Mouse (Mus musculus): ENCODE data around the gene Pds5a.
"Not testable (repeated sequence)": the region's sequence is repeated elsewhere in the genome, so short reads cannot be mapped to it uniquely, and the experiment has no call there.

Gene Pds5a

DNA sequence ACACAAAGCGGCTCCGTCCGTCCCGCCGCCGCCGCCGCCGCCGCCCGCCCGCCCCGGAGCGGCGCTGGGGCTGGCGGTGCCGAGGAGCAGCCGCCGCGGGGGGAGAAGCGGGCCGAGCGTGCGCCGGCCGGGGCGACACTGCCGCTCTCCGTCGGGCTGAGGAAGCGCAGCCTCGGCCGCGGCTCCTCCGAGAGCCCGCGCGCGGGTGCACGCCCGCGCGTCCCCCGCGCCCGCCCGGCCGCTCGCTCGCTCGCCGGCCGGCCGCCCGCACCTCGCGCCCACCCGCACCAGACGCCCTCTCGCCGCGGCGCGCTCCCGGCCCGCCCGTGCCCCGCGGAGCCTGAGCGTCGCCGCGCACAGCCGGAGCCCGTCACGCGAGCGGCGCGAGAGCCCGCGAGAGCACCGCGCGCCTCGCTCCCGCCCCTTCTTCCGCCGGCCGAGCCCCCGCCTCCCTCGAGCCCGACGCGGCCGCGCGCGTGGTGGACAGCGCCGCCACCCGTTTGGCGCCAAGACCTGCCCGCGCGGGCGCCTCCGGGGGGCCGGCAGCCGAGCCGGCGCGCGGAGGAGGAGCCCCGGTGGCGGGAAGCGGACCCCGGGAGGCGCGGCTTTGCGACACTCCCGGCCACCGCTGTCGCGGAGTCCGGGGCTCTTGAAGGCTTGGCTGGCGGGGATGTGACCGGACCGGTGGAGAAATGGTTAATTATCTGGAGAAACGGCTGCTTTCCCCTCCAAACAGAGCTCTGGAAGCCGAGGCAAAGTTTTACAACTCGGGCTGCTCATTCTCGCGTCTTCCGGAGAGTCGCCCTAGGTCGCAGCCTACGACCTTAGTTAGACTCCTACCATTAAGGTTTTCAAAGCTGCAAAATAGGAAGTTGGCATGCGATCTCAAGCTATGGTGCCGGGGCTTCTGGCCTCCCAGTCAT lies at the start of gene Pds5a:
Pds5a (minus strand) TSS at position 438 of the 923 bp plus-strand sequence.
- peak; percentile 99 for DNase-seq

- no peak for DNase-seq
Observed at GRCm38 (mm10) chr5:65746908-65747307, 48.8 kb upstream of the Pds5a start.

- DNase-seq = no peak
Observed at GRCm38 (mm10) chr5:65739366-65739765, 41.3 kb upstream of the Pds5a start.

DNA sequence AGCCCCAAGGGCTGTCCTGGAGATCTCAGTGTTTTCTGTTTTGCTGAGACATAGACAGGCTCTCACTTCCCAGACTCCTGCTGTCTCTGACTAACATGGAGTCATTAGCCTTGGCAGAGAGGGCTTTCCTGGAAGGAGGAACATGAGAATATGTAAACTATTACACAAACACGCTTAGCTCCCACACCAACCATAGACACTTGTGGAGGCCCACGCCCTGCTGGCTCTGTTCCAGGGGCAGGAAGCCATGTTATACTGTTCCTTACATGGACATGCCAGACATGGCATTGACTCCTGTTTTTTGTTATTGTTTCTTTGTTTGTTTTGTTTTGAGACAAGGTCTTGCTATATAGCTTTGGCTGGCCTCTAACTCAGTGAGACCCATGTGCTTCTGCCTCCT lies 37.5 kb upstream of the Pds5a start:
- DNase-seq = no peak

- peak; percentile 98 for DNase-seq
Observed at GRCm38 (mm10) chr5:65731173-65732007, 33.3 kb upstream of the Pds5a start.

- peak; percentile 99 for DNase-seq
Observed at GRCm38 (mm10) chr5:65724311-65725054, 26.4 kb upstream of the Pds5a start.

DNA sequence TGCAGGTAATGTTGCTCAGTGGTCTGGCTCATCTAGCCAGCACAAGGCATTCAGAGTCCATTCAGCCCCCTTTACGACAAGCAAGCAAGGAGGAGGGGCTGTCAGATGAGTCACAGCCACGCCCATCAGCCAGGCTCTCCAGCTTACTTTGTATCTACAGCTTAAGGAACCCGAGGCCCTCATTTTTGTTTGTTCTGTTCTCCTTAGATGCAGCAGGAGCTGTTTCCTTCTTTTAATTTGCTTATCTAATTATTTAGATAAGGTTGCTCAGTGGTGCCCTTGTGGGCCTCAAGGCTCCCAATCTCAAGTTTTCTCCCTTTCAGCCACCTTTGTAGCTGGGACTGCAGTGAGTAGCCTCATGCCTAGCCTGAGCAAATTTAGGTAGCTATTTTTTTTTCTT lies 20.3 kb upstream of the Pds5a start:
- no peak for DNase-seq

DNA sequence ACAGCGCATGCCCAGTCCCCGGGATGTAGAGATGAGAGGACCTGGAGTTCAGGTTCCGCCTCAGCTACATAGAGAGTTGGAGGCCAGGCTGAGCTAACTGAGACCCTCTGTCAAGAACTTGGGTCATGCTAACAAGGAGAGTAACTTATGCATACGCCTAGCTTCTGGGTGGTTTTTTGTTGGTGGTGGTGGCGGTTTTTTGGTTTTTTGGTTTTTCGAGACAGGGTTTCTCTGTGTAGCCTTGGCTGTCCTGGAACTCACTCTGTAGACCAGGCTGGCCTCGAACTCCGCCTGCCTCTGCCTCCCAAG lies 19.8 kb upstream of the Pds5a start:
- not testable (repeated sequence) for DNase-seq

GRCm38 (mm10) chr5:65717063-65717902 lies 19.2 kb upstream of the Pds5a start:
- peak; percentile 88 for DNase-seq

- no peak for DNase-seq
Observed at GRCm38 (mm10) chr5:65715084-65715483, 17.0 kb upstream of the Pds5a start.

- peak; percentile 61 for DNase-seq
Observed at GRCm38 (mm10) chr5:65711463-65711862, 13.4 kb upstream of the Pds5a start.

DNA sequence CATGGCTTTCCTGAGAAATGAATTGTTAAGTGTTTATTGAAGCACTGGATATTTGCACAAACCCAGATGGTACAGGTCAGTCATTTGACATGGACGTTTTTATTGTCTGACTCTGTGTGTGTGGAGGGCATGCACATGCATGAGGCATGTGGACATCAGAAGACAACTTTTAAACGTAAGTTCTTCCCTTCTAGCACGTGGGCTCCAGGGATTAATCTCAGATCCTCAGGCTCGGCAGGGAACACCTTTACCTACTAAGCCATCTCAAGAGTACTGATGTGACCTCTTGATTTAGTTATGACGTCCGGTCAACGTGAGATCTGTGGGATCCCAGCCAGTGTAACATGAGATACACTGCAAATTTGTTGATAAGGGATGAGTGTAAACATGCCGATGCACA lies 12.2 kb upstream of the Pds5a start:
- peak; percentile 64 for DNase-seq

GRCm38 (mm10) chr5:65706979-65707378 lies 8.9 kb upstream of the Pds5a start:
- DNase-seq = no peak

DNA sequence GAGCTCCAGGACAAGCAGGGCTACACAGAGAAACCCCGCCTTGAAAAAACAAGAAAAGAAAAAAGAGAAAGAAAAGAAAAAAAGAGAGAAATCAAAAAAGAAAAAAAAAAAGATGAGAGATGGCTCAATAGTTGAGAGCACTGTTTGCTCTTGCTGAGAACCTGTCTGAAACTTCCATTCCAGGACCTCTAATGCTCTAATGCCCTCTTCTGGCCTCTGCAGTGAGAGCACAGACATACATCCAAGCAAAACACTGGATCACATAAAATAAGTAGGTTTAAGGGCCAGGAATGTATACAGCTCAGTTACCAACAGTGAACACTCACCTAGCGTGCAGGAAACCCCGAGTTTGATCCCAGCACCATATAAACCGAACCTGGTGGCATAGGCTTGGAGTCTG lies 8.1 kb upstream of the Pds5a start:
- no peak for DNase-seq

DNA sequence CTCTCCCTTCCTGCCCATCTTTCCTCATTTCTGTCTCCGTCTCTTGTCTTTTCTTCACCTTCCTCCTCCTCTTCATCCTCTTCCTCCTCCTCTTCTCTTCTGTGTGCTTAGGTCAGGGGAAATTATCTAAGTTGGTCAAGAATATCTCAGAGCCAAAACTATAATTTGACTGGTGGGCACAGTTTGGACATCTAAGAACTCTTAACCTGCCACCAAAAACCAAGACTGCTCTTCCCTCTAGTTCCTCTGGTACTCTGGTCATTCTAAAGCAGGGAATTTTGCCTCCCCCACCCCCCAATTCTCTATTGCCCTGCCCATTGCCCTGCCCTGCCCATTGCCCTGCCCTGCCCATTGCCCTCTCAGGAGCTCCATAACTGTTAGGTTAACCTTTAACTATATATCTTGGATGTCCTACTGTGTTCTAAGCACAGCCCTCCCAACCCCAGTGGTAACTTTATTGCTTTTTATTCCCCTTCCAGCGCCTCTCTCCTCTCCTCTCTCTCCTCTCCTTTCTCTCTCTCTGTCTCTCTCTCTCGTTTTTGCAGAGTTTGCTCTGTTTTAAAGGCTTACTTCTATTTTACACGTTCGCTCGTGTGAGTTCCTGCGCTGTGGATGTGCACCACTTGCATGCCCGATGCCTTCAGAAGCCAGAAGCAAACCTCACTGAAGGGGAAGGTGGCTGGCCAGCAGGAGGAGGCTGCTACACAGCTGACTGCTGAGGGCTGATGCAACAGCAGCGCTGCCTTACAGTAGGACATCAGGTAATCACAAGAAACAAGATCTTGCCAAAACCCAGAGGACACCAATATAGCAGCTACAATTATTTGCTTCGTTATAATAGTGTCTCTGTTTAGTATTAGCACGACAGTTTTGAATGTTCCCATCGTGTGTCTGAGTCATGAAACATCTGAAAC lies 6.9 kb upstream of the Pds5a start:
- DNase-seq = no peak

DNA sequence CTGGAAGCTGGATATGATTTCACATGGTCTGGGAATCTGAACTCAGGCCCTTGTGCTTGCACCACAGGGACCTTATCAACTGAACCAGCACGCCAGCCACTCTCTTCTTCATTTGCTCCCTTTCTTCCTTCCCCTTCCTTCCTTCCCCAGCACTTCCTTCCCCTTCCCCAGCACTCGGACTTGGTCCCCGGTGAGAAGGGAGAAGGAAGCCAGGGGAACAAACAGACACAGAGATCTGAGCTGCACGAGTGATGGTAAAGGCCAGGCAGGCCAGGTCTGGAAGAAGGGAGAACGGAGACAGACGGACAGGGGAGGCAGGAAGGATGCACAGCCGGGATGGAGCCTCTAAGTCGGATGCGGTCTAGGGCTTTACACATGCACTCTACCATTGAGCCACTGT lies 5.2 kb upstream of the Pds5a start:
- peak; percentile 91 for DNase-seq

- peak; percentile 28 for DNase-seq
Observed at GRCm38 (mm10) chr5:65700102-65700501, 2.0 kb upstream of the Pds5a start.

DNA sequence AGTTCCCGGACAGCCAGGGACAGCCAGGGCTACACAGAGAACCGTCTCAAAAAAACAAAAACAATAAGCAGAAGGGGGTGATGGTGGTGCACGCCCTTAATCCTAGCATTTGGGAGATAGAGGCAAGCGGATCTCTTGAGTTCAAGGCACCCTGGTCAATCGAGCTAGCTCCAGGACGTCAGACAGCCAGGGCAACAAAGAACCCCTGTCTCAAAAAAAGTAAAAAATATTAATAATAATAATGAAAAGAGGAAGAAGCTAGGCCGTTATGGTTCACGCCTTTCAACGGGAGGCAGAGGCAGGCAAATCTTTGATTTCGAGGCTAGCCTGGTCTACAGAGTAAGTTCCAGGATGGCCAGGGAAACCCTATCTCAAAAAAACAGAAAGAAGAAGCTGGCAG lies 1.1 kb upstream of the Pds5a start:
- DNase-seq = peak; percentile 88

DNA sequence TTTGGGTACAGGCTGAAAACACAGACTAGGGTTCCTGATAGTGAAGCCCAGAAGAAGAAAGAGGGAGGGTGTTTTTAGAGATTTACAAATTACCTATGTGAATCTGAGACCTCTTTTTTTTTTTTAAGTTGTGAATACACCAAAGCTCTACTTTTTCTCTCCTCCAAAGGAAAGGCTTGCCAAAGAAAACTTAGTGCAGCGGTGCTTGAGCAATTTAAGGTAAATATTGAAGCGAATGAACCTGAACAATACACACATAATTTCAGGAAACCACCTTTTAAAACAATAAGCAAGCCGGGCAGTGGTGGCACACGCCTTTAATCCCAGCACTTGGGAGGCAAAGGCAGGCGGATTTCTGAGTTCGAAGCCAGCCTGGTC lies 675 bp upstream of the Pds5a start:
- DNase-seq = no peak

- peak; percentile 97 for DNase-seq
Observed at GRCm38 (mm10) chr5:65697486-65697835, 612 bp downstream of the Pds5a start.

DNA sequence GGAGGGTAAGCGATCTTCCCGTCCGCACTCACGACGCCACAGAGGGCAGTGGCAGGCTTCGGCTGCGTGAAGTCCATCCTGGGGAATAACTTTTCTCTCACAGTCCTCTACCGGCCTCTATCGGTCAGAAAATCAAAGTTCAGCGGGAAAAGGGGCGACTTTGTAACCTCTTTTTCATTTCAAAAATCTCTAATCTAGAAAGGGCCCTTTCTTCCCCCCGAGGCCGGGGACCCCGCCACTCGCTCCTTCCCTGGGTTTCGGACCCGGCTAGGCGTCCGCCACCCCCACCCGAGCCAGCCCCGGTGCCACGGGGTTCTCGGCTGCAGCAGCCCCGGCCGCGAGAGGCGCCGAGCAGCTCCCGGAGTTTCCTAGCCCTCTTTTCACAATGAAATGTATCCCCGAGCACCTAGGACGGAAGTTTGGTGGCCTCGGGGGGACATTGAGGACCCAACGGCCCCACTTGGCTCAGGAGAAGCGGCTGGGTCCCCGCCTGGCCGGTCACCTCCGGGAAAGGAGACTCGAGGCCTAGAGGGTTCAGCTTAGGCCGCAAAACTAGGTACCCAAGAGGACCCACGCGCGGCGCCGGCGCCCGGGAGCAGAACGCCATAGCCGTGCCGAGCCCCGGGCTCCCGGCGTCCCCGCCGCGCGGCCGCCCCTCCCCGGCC lies 1.1 kb downstream of the Pds5a start:
- peak; percentile 97 for DNase-seq

All from heart, adult 11 months (tissue).